In genomic region chr16:3959261-3959660, GRCm38 (mm10) we compare ENCODE assay signal across 18 mouse cellular contexts. TPM values are rescaled to one million over a fixed set of nuclear protein-coding genes. Genes with fewer than 3 reads are reported as not detected.
DNase-seq lines count a peak whose midpoint lies in the region; ATAC-seq lines count a peak whose summit lies in the region.
"Had no signal": no experiment of that assay in that cellular context is flagged by ENCODE, and none has a peak within 500 bp of the region (broad histone marks: within the 10 kb centered on the region; RNA-seq: fewer than 3 reads in every experiment).

No protein-coding gene starts in this region.

- H3K36me3 ChIP-seq in forebrain, embryonic 15.5 days: no peaks in the 10 kb centered on the region
- H3K36me3 ChIP-seq: stomach, embryonic 15.5 days had no signal

- no peaks in the 10 kb centered on the region for H3K9me3 ChIP-seq in forebrain, embryonic 15.5 days
- H3K9me3 ChIP-seq: megakaryocyte, embryonic 14.5 days; stomach, embryonic 15.5 days had no signal

- H3K4me1 ChIP-seq in forebrain, embryonic 15.5 days: no peaks in the 10 kb centered on the region
- H3K4me1 ChIP-seq: stomach, embryonic 15.5 days had no signal

- H3K27ac ChIP-seq in forebrain, embryonic 15.5 days (replicated peaks): no peak overlapping the region
- H3K27ac ChIP-seq: hindbrain, postnatal 0 days; kidney, postnatal 0 days; liver, embryonic 14.5 days; stomach, embryonic 15.5 days had no signal

- WGBS in forebrain, embryonic 15.5 days: 83% methylated on average over 2 of the region's 2 CpGs

- no peak overlapping the region for H3K4me2 ChIP-seq in forebrain, embryonic 15.5 days (replicated peaks)
- H3K4me2 ChIP-seq: stomach, embryonic 15.5 days had no signal

- DNase-seq in gastrocnemius, adult 18-20 months (ENCODE audit: low spot score): peak; percentile 9
- DNase-seq in gastrocnemius, postnatal 4 days (ENCODE audit: low spot score in 2 of 2): no peak
- peak; percentile 79 for DNase-seq in 3T3-L1 (ENCODE audit: low read depth, low spot score)
- peak; percentile 64 for DNase-seq in cerebellum, adult 11-12 months
- peak; percentile 55 for DNase-seq in fibroblast of lung, adult 2 months (ENCODE audit: low read depth)
- no peak for DNase-seq in urinary bladder, postnatal 4 days (ENCODE audit: low spot score in 2 of 2)
- no peak for DNase-seq in left cerebral cortex, adult 18-20 months (ENCODE audit: low spot score in 2 of 2)
- DNase-seq: layer of hippocampus, adult 9-11 months; left cerebral cortex, postnatal 4 days; thymus, postnatal 25 days had no signal

- H3K4me3 ChIP-seq in forebrain, embryonic 15.5 days: no peak overlapping the region
- H3K4me3 ChIP-seq: megakaryocyte, embryonic 14.5 days; stomach, embryonic 15.5 days had no signal

- no peak overlapping the region for H3K9ac ChIP-seq in forebrain, embryonic 15.5 days (replicated peaks)
- H3K9ac ChIP-seq: liver, embryonic 14.5 days; stomach, embryonic 15.5 days had no signal

- H3K27me3 ChIP-seq in forebrain, embryonic 15.5 days: no peaks in the 10 kb centered on the region
- H3K27me3 ChIP-seq: Patski; stomach, embryonic 15.5 days had no signal

- ATAC-seq in forebrain, embryonic 15.5 days (replicated peaks): no peak
- ATAC-seq: CD4-positive, CD25-positive, alpha-beta regulatory T cell, adult 4 months; hindbrain, postnatal 0 days; Patski had no signal

RNA-seq across cellular contexts. Expression of gene Nlrc3, which starts 17.2 kb away (rescaled TPM):
- 1 to 10 TPM; 1.5 to 3.1 TPM for total RNA-seq in gastrocnemius, adult 18-20 months (2021)
- 1 to 10 TPM; 2.5 to 3.6 TPM for total RNA-seq in gastrocnemius, postnatal 4 days (2021)
- 1 to 10 TPM; 2.0 to 2.3 TPM for total RNA-seq in left cerebral cortex, adult 18-20 months (2021)
- 0.84 and 1.1 TPM in 2 replicates for polyA plus RNA-seq in forebrain, embryonic 15.5 days (2015; fragmentation: Nextera tagmentation; extraction: Ambion mirVana)

RNA-seq across cellular contexts. Expression of gene Slx4, which starts 44.3 kb away (rescaled TPM):
- total RNA-seq in gastrocnemius, adult 18-20 months (2021): 1 to 10 TPM; 7.6 to 9.2 TPM
- total RNA-seq in gastrocnemius, postnatal 4 days (2021): 10 to 100 TPM; 20.8 to 21.0 TPM
- 10 to 100 TPM; 49.3 to 51.6 TPM for total RNA-seq in left cerebral cortex, adult 18-20 months (2021)
- 21.9 and 23.0 TPM in 2 replicates for polyA plus RNA-seq in forebrain, embryonic 15.5 days (2015; fragmentation: Nextera tagmentation; extraction: Ambion mirVana)

RNA-seq across cellular contexts. Expression of gene Cluap1, which starts 50.7 kb away (rescaled TPM):
- 1 to 10 TPM; 7.3 to 8.4 TPM for total RNA-seq in gastrocnemius, adult 18-20 months (2021)
- 10 to 100 TPM; 12.3 to 13.3 TPM for total RNA-seq in gastrocnemius, postnatal 4 days (2021)
- total RNA-seq in left cerebral cortex, adult 18-20 months (2021): 10 to 100 TPM; 28.2 to 29.3 TPM
- polyA plus RNA-seq in forebrain, embryonic 15.5 days (2015; fragmentation: Nextera tagmentation; extraction: Ambion mirVana): 40.1 and 42.1 TPM in 2 replicates

RNA-seq across cellular contexts. Expression of gene 1700037C18Rik, which starts 50.8 kb away (rescaled TPM):
- total RNA-seq in gastrocnemius, adult 18-20 months (2021): 1 to 10 TPM; 2.4 to 2.8 TPM
- total RNA-seq in gastrocnemius, postnatal 4 days (2021): 1 to 10 TPM; 3.1 to 5.6 TPM
- 1 to 10 TPM; 5.6 to 7.8 TPM for total RNA-seq in left cerebral cortex, adult 18-20 months (2021)
- polyA plus RNA-seq in forebrain, embryonic 15.5 days (2015; fragmentation: Nextera tagmentation; extraction: Ambion mirVana): 12.9 and 14.9 TPM in 2 replicates

Comparison
In these comparisons a context has a peak if more than half of its experiments do, and no peak if none do; other contexts are left out.
1. DNase-seq: peak in gastrocnemius, adult 18-20 months (single experiment), 3T3-L1 (single experiment), cerebellum, adult 11-12 months (single experiment) and fibroblast of lung, adult 2 months (single experiment); none in gastrocnemius, postnatal 4 days (0 of 2), urinary bladder, postnatal 4 days (0 of 2) and left cerebral cortex, adult 18-20 months (0 of 2).